ENCODE assay signal across 26 mouse cellular contexts in genomic region chr7:5064886-5065285, GRCm38 (mm10). TPM values are rescaled to one million over a fixed set of nuclear protein-coding genes. Genes with fewer than 3 reads are reported as not detected.
DNase-seq lines count a peak whose midpoint lies in the region; ATAC-seq and TF ChIP-seq lines count a peak whose summit lies in the region.
"Had no signal": no experiment of that assay in that cellular context is flagged by ENCODE, and none has a peak within 500 bp of the region (broad histone marks: within the 10 kb centered on the region; RNA-seq: fewer than 3 reads in every experiment).

No protein-coding gene starts in this region.

- 0 out of 2 replicates have a peak overlapping the region, but pooled peaks have one; percentile 58 for H3K4me3 ChIP-seq in lung, embryonic 15.5 days
- H3K4me3 ChIP-seq in lung, adult 2 months (replicated peaks; ENCODE audit: extremely low read depth, low read depth, low read length) = no peak overlapping the region
- H3K4me3 ChIP-seq in ES-E14 (ENCODE audit: insufficient read depth in 1 of 2, low read depth in 1 of 2, low read length in 2 of 2, poor library complexity in 1 of 2, severe bottlenecking in 1 of 2) = no peak overlapping the region; a peak in 1 of 4 replicates
- H3K4me3 ChIP-seq in embryonic facial prominence, embryonic 13.5 days = no peak overlapping the region
- peak overlapping the region; percentile 83; the same call in 1 of the 2 replicates for H3K4me3 ChIP-seq in liver, embryonic 15.5 days (replicated peaks)
- H3K4me3 ChIP-seq: heart, adult 2 months had no signal

- 89% methylated on average over 6 of the region's 6 CpGs for WGBS in lung, embryonic 15.5 days
- 87% methylated on average over 6 of the region's 6 CpGs for WGBS in lung, adult 2 months
- 96% methylated on average over 6 of the region's 6 CpGs for WGBS in embryonic facial prominence, embryonic 13.5 days
- WGBS in liver, embryonic 15.5 days (ENCODE audit: insufficient replicate concordance) = 82% methylated on average over 6 of the region's 6 CpGs

- H3K27me3 ChIP-seq in lung, embryonic 15.5 days = no peaks in the 10 kb centered on the region
- H3K27me3 ChIP-seq in embryonic facial prominence, embryonic 13.5 days = no peaks in the 10 kb centered on the region
- no peaks in the 10 kb centered on the region for H3K27me3 ChIP-seq in liver, embryonic 15.5 days

- peak overlapping the region; percentile 95; the same call in 1 of the 2 replicates for H3K4me2 ChIP-seq in lung, embryonic 15.5 days
- H3K4me2 ChIP-seq in embryonic facial prominence, embryonic 13.5 days = peak overlapping the region; percentile 81; the same call in 1 of the 2 replicates
- peak overlapping the region; percentile 98; the same call in 1 of the 2 replicates for H3K4me2 ChIP-seq in liver, embryonic 15.5 days

- no peak for TF ChIP-seq CTCF in lung, adult 2 months (IDR thresholded peaks at IDR 0.05; ENCODE audit: insufficient read depth, low read length)

- no peak for ATAC-seq in lung, embryonic 15.5 days (ENCODE audit: borderline replicate concordance, extremely low read depth, low FRiP score, low TSS enrichment)
- no peak for ATAC-seq in embryonic facial prominence, embryonic 13.5 days (ENCODE audit: insufficient number of reproducible peaks, insufficient read depth, low FRiP score, low TSS enrichment, low read depth)
- no peak for ATAC-seq in liver, embryonic 15.5 days (ENCODE audit: insufficient read depth)

- H3K9ac ChIP-seq in lung, embryonic 15.5 days = no peak overlapping the region
- H3K9ac ChIP-seq in ES-E14 (ENCODE audit: insufficient read depth, low read depth, low read length, poor library complexity, severe bottlenecking) = no peak overlapping the region
- H3K9ac ChIP-seq in embryonic facial prominence, embryonic 13.5 days = no peak overlapping the region
- H3K9ac ChIP-seq in liver, embryonic 15.5 days = no peak overlapping the region; the same call in 1 of the 2 replicates
- H3K9ac ChIP-seq: lung, embryonic 14.5 days had no signal

- DNase-seq in lung, adult 2 months = no peak
- no peak for DNase-seq in ES-E14 (ENCODE audit: low read depth, low spot score)
- DNase-seq in right cerebral cortex, postnatal 10 days (ENCODE audit: low spot score in 2 of 2) = no peak
- DNase-seq in heart, adult 11 months = no peak
- DNase-seq: cerebellum, adult 9-10 months; gastrocnemius, postnatal 10 days; heart, adult 2 months; kidney, adult 9 months; kidney, postnatal 4 days; lung, embryonic 14.5 days; lung, postnatal 4 days; right cerebral cortex, postnatal 14 days; spleen, adult 18-20 months; thymus, postnatal 36 days had no signal

- peaks cover 41% of the 10 kb centered on the region for H3K36me3 ChIP-seq in lung, embryonic 15.5 days
- H3K36me3 ChIP-seq in ES-E14 (ENCODE audit: control insufficient read depth, insufficient read depth, low read length, poor library complexity, severe bottlenecking) = peaks cover 39% of the 10 kb centered on the region
- H3K36me3 ChIP-seq in embryonic facial prominence, embryonic 13.5 days = peaks cover 39% of the 10 kb centered on the region
- peaks cover 48% of the 10 kb centered on the region for H3K36me3 ChIP-seq in liver, embryonic 15.5 days (replicated peaks)

- no peaks in the 10 kb centered on the region for H3K9me3 ChIP-seq in lung, embryonic 15.5 days
- no peaks in the 10 kb centered on the region for H3K9me3 ChIP-seq in ES-E14 (ENCODE audit: control insufficient read depth, insufficient read depth, low read depth, low read length)
- H3K9me3 ChIP-seq in embryonic facial prominence, embryonic 13.5 days = no peaks in the 10 kb centered on the region
- H3K9me3 ChIP-seq in liver, embryonic 15.5 days (replicated peaks) = no peaks in the 10 kb centered on the region

- in situ Hi-C loops in ES-E14 (cut with MboI; ENCODE audit: low sequenced_read_pairs in 2 of 2, unreplicated experiment in 2 of 2) = no loop called here

- H3K4me1 ChIP-seq in lung, embryonic 15.5 days = peaks cover 37% of the 10 kb centered on the region
- peaks cover 4% of the 10 kb centered on the region for H3K4me1 ChIP-seq in lung, adult 2 months (ENCODE audit: control insufficient read depth, insufficient read depth, low read length)
- H3K4me1 ChIP-seq in ES-E14 (ENCODE audit: control insufficient read depth in 2 of 2, insufficient read depth in 2 of 2, low read length in 2 of 2, poor library complexity in 1 of 2) = peaks cover 0 to 17% of the 10 kb centered on the region in 2 experiments; a peak in 3 of 4 replicates
- peaks cover 27% of the 10 kb centered on the region for H3K4me1 ChIP-seq in embryonic facial prominence, embryonic 13.5 days
- peaks cover 55% of the 10 kb centered on the region for H3K4me1 ChIP-seq in liver, embryonic 15.5 days (replicated peaks)

- no peak overlapping the region for H3K27ac ChIP-seq in lung, embryonic 15.5 days
- H3K27ac ChIP-seq in ES-E14 (ENCODE audit: insufficient read depth, low read depth, low read length, poor library complexity, severe bottlenecking) = no peak overlapping the region
- H3K27ac ChIP-seq in embryonic facial prominence, embryonic 13.5 days = no peak overlapping the region
- 0 out of 2 replicates have a peak overlapping the region, but pooled peaks have one; percentile 0 for H3K27ac ChIP-seq in liver, embryonic 15.5 days (replicated peaks)
- H3K27ac ChIP-seq: heart, adult 2 months had no signal

- TF ChIP-seq POLR2A in lung, adult 2 months (IDR thresholded peaks at IDR 0.05; ENCODE audit: borderline replicate concordance, extremely low read depth, low read depth, low read length) = no peak

TF ChIP-seq in ES-E14, 5 proteins besides CTCF, POLR2A, EP300 and RAD21:
- TF ChIP-seq ZNF384 (IDR thresholded peaks at IDR 0.05; ENCODE audit: low read depth, low read length) (peak; percentile 89), ZC3H11A (IDR thresholded peaks at IDR 0.05; ENCODE audit: borderline replicate concordance, low read depth, low read length) (no peak), MAFK (IDR thresholded peaks at IDR 0.05; ENCODE audit: insufficient read depth, low read depth, low read length) (no peak)
TF ChIP-seq in ES-E14: peak in this region for 1.

RNA-seq across cellular contexts. Expression of gene U2af2, which starts 2.9 kb away (rescaled TPM):
- polyA plus RNA-seq in lung, embryonic 15.5 days (2015; fragmentation: Nextera tagmentation; extraction: Ambion mirVana) = 147 and 150 TPM in 2 replicates
- polyA plus RNA-seq in lung, adult 2 months (2012; rRNA removed) = 145 and 189 TPM in 2 replicates
- total RNA-seq in ES-E14 (2012; rRNA removed) = 222 and 262 TPM in 2 replicates
- polyA plus RNA-seq in embryonic facial prominence, embryonic 13.5 days (2015; fragmentation: Nextera tagmentation; extraction: Ambion mirVana) = 137 and 155 TPM in 2 replicates
- polyA plus RNA-seq in liver, embryonic 15.5 days (2015; fragmentation: Nextera tagmentation; extraction: Ambion mirVana) = 59.4 and 60.8 TPM in 2 replicates

RNA-seq across cellular contexts. Expression of gene Zfp580, which starts 13.5 kb away (rescaled TPM):
- polyA plus RNA-seq in lung, embryonic 15.5 days (2015; fragmentation: Nextera tagmentation; extraction: Ambion mirVana) = 29.2 and 30.0 TPM in 2 replicates
- 36.0 and 37.9 TPM in 2 replicates for polyA plus RNA-seq in lung, adult 2 months (2012; rRNA removed)
- total RNA-seq in ES-E14 (2012; rRNA removed) = 2.6 and 3.3 TPM in 2 replicates
- polyA plus RNA-seq in embryonic facial prominence, embryonic 13.5 days (2015; fragmentation: Nextera tagmentation; extraction: Ambion mirVana) = 44.7 and 45.9 TPM in 2 replicates
- polyA plus RNA-seq in liver, embryonic 15.5 days (2015; fragmentation: Nextera tagmentation; extraction: Ambion mirVana) = 1.7 and 2.0 TPM in 2 replicates

RNA-seq across cellular contexts. Expression of gene Epn1, which starts 15.1 kb away (rescaled TPM):
- 55.1 and 60.5 TPM in 2 replicates for polyA plus RNA-seq in lung, embryonic 15.5 days (2015; fragmentation: Nextera tagmentation; extraction: Ambion mirVana)
- polyA plus RNA-seq in lung, adult 2 months (2012; rRNA removed) = 151 and 160 TPM in 2 replicates
- 51.8 and 59.1 TPM in 2 replicates for total RNA-seq in ES-E14 (2012; rRNA removed)
- polyA plus RNA-seq in embryonic facial prominence, embryonic 13.5 days (2015; fragmentation: Nextera tagmentation; extraction: Ambion mirVana) = 63.8 and 70.5 TPM in 2 replicates
- polyA plus RNA-seq in liver, embryonic 15.5 days (2015; fragmentation: Nextera tagmentation; extraction: Ambion mirVana) = 49.2 and 54.5 TPM in 2 replicates

RNA-seq across cellular contexts. Expression of gene Zfp784, which starts 26.6 kb away (rescaled TPM):
- polyA plus RNA-seq in lung, embryonic 15.5 days (2015; fragmentation: Nextera tagmentation; extraction: Ambion mirVana) = 4.9 and 5.0 TPM in 2 replicates
- polyA plus RNA-seq in lung, adult 2 months (2012; rRNA removed) = 5.2 and 6.9 TPM in 2 replicates
- total RNA-seq in ES-E14 (2012; rRNA removed) = 0.58 and 0.71 TPM in 2 replicates
- 5.6 and 5.9 TPM in 2 replicates for polyA plus RNA-seq in embryonic facial prominence, embryonic 13.5 days (2015; fragmentation: Nextera tagmentation; extraction: Ambion mirVana)
- polyA plus RNA-seq in liver, embryonic 15.5 days (2015; fragmentation: Nextera tagmentation; extraction: Ambion mirVana) = 1.2 and 1.4 TPM in 2 replicates

RNA-seq across cellular contexts. Expression of gene 4632433K11Rik, which starts 31.0 kb away (rescaled TPM):
- not detected in 2 replicates for polyA plus RNA-seq in lung, embryonic 15.5 days (2015; fragmentation: Nextera tagmentation; extraction: Ambion mirVana)
- not detected in 2 replicates for polyA plus RNA-seq in lung, adult 2 months (2012; rRNA removed)
- total RNA-seq in ES-E14 (2012; rRNA removed) = not detected in 2 replicates
- not detected in 2 replicates for polyA plus RNA-seq in embryonic facial prominence, embryonic 13.5 days (2015; fragmentation: Nextera tagmentation; extraction: Ambion mirVana)
- polyA plus RNA-seq in liver, embryonic 15.5 days (2015; fragmentation: Nextera tagmentation; extraction: Ambion mirVana) = not detected in 2 replicates
- total RNA-seq: adrenal gland, postnatal 4 days; heart, adult 2 months; hematopoietic stem cell, adult 5-6 weeks; layer of hippocampus, postnatal 10 days had no signal
- polyA plus RNA-seq: cortical plate, adult 2 months; embryonic facial prominence, embryonic 14.5 days; frontal cortex, adult 2 months; heart, adult 2 months; heart, embryonic 16.5 days; limb, embryonic 11.5 days; lung, embryonic 14.5 days; neural tube, embryonic 14.5 days had no signal

Comparison
In these comparisons a context has a peak if more than half of its experiments do, and no peak if none do; other contexts are left out.
1. H3K4me3 ChIP-seq: peak in lung, embryonic 15.5 days (single experiment) and liver, embryonic 15.5 days (single experiment); none in lung, adult 2 months (single experiment), ES-E14 (0 of 2) and embryonic facial prominence, embryonic 13.5 days (single experiment).
2. RNA of gene Zfp580, which starts 13.5 kb away (polyA plus RNA-seq): 44.7 to 45.9 TPM in embryonic facial prominence, embryonic 13.5 days, 36.0 to 37.9 TPM in lung, adult 2 months and 29.2 to 30.0 TPM in lung, embryonic 15.5 days; 1.7 to 2.0 TPM in liver, embryonic 15.5 days; every median in the first group is over 10 times any median in the second.
3. Peak in every context shown above with its lines, with median percentiles within 50 percentile points of each other: H3K4me2 ChIP-seq.